Mouse (Mus musculus) CH12.LX (cell line): ENCODE measurements around the gene Lamc3. TPM values are rescaled to one million over a fixed set of nuclear protein-coding genes. Genes with fewer than 3 reads are reported as not detected.

Source experiments
- DNase-seq: peaks from one replicate; pipeline ENCODE4 v3.0.0-alpha.2; 2013; ENCODE audit errors: extremely low read depth
- H3K27ac ChIP-seq: 2 replicates; pipeline ENCODE4 v1.5.1; 2012; ENCODE audit warnings: low read depth, mild to moderate bottlenecking, control low read depth, moderate library complexity; ENCODE audit not compliant: insufficient read depth
- H3K27me3 ChIP-seq: replicated peaks from 2 replicates; pipeline ENCODE3; 2012; ENCODE audit warnings: inconsistent platforms
- H3K36me3 ChIP-seq, 2 experiments: replicated peaks in 1 of 2; 2 replicates each; pipeline versions ENCODE3 to v1.6.1; 2012; ENCODE audit warnings: inconsistent platforms in 1 of 2, low read length in 1 of 2, mild to moderate bottlenecking in 1 of 2, mixed read lengths in 1 of 2, moderate library complexity in 1 of 2; ENCODE audit not compliant: control insufficient read depth in 1 of 2, insufficient read depth in 1 of 2
- H3K4me1 ChIP-seq, 2 experiments: 2 replicates each; pipeline ENCODE4 v1.6.1; 2012; ENCODE audit warnings: inconsistent platforms in 1 of 2, moderate library complexity in 1 of 2; ENCODE audit not compliant: insufficient read depth in 2 of 2, control insufficient read depth in 1 of 2
- H3K4me2 ChIP-seq: 2 replicates; pipeline ENCODE4 v1.6.1; 2012; ENCODE audit warnings: low read depth, mild to moderate bottlenecking, control low read depth; ENCODE audit not compliant: poor library complexity, insufficient read depth, severe bottlenecking
- H3K4me3 ChIP-seq, 3 experiments: fragments of 150-350 bp in 1 of 3; sonication (generic) in 1 of 3; replicated peaks in 1 of 3; 2 replicates each; pipeline versions ENCODE3 to v1.5.1; 2011 to 2012; ENCODE audit warnings: low read depth in 2 of 3, low read length in 2 of 3, mild to moderate bottlenecking in 2 of 3, moderate library complexity in 2 of 3, control low read depth in 1 of 3, improper control_type of control experiment in 1 of 3, inconsistent platforms in 1 of 3, mixed read lengths in 1 of 3; ENCODE audit not compliant: poor library complexity in 1 of 3
- H3K79me2 ChIP-seq: replicated peaks from 2 replicates; pipeline ENCODE4 v1.6.1; 2012; ENCODE audit warnings: mild to moderate bottlenecking, moderate library complexity; ENCODE audit not compliant: control insufficient read depth, poor library complexity, insufficient read depth, severe bottlenecking; ENCODE audit errors: extremely low read depth
- H3K9ac ChIP-seq: 2 replicates; pipeline ENCODE4 v1.6.1; 2012; ENCODE audit warnings: low read depth, mild to moderate bottlenecking, control low read depth, moderate library complexity; ENCODE audit not compliant: insufficient read depth
- H3K9me3 ChIP-seq: replicated peaks from 2 replicates; pipeline ENCODE3; 2012; ENCODE audit warnings: low read length, inconsistent platforms, mixed read lengths
- CTCF ChIP-seq, 2 experiments: IDR thresholded peaks in 1 of 2; conservative IDR thresholded peaks in 1 of 2; 2 replicates each; pipeline ENCODE4 v1.5.1; 2011 to 2012; ENCODE audit warnings: low read depth in 2 of 2, low read length in 2 of 2, improper control_type of control experiment in 1 of 2, inconsistent platforms in 1 of 2, mild to moderate bottlenecking in 1 of 2, moderate library complexity in 1 of 2
- E2F4 ChIP-seq: IDR thresholded peaks from 2 replicates; pipeline ENCODE4 v1.6.1; 2011; ENCODE audit warnings: low read depth, low read length, improper control_type of control experiment; ENCODE audit not compliant: insufficient replicate concordance
- ELF1 ChIP-seq: IDR thresholded peaks from 2 replicates; pipeline ENCODE4 v1.6.1; 2014; ENCODE audit warnings: low read depth, mild to moderate bottlenecking, inconsistent platforms, low read length, improper control_type of control experiment
- EP300 ChIP-seq: IDR thresholded peaks from 2 replicates; pipeline ENCODE4 v1.6.1; 2011; ENCODE audit warnings: low read length, improper control_type of control experiment
- GABPA ChIP-seq: IDR thresholded peaks from 2 replicates; pipeline ENCODE4 v1.6.1; 2012; ENCODE audit warnings: low read depth, low read length, improper control_type of control experiment, inconsistent platforms; ENCODE audit not compliant: insufficient replicate concordance
- HCFC1 ChIP-seq: IDR thresholded peaks from 2 replicates; pipeline ENCODE4 v1.6.1; 2012; ENCODE audit warnings: low read depth, mild to moderate bottlenecking, inconsistent platforms, low read length, improper control_type of control experiment
- IRF4 ChIP-seq: IDR thresholded peaks from 2 replicates; pipeline ENCODE4 v1.6.1; 2014; ENCODE audit warnings: low read depth, mild to moderate bottlenecking, inconsistent platforms, low read length, improper control_type of control experiment
- JUN ChIP-seq: IDR thresholded peaks from 2 replicates; pipeline ENCODE4 v1.6.1; 2011; ENCODE audit warnings: low read depth, mild to moderate bottlenecking, low read length, improper control_type of control experiment, moderate library complexity; ENCODE audit not compliant: insufficient read depth
- MAFK ChIP-seq: IDR thresholded peaks from 2 replicates; pipeline ENCODE4 v1.6.1; 2011; ENCODE audit warnings: low read length, improper control_type of control experiment; ENCODE audit not compliant: insufficient replicate concordance
- MAX ChIP-seq: IDR thresholded peaks from 2 replicates; pipeline ENCODE4 v1.6.1; 2011; ENCODE audit warnings: low read length, improper control_type of control experiment
- MAZ ChIP-seq: IDR thresholded peaks from 2 replicates; pipeline ENCODE4 v1.6.1; 2012; ENCODE audit warnings: low read depth, mild to moderate bottlenecking, inconsistent platforms, low read length, improper control_type of control experiment, moderate library complexity
- MXI1 ChIP-seq: IDR thresholded peaks from 2 replicates; pipeline ENCODE4 v1.6.1; 2011; ENCODE audit warnings: mild to moderate bottlenecking, low read depth, low read length, improper control_type of control experiment
- NELFE ChIP-seq: IDR thresholded peaks from 2 replicates; pipeline ENCODE4 v1.6.1; 2011; ENCODE audit warnings: low read depth, low read length, improper control_type of control experiment
- PAX5 ChIP-seq: IDR thresholded peaks from 2 replicates; pipeline ENCODE4 v1.6.1; 2012; ENCODE audit warnings: low read length, inconsistent platforms, mixed read lengths
- POLR2A ChIP-seq: IDR thresholded peaks from 2 replicates; pipeline ENCODE4 v1.6.1; 2011; ENCODE audit warnings: low read depth, mild to moderate bottlenecking, improper control_type of control experiment, low read length
- POLR2AphosphoS2 ChIP-seq: IDR thresholded peaks from 2 replicates; pipeline ENCODE4 v1.6.1; 2011; ENCODE audit warnings: low read depth, low read length, improper control_type of control experiment
- RAD21 ChIP-seq: IDR thresholded peaks from 2 replicates; pipeline ENCODE4 v1.6.1; 2011; ENCODE audit warnings: low read depth, mild to moderate bottlenecking, low read length, improper control_type of control experiment, moderate library complexity
- UBTF ChIP-seq: IDR thresholded peaks from 2 replicates; pipeline ENCODE4 v1.6.1; 2012; ENCODE audit warnings: low read depth, mild to moderate bottlenecking, inconsistent platforms, low read length, improper control_type of control experiment, moderate library complexity
- USF2 ChIP-seq: conservative IDR thresholded peaks from 2 replicates; pipeline ENCODE4 v1.6.1; 2011; ENCODE audit warnings: low read depth, low read length, improper control_type of control experiment
- ZC3H11A ChIP-seq: IDR thresholded peaks from 2 replicates; pipeline ENCODE4 v1.6.1; 2012; ENCODE audit warnings: low read depth, mild to moderate bottlenecking, inconsistent platforms, low read length, improper control_type of control experiment
- ZNF384 ChIP-seq: IDR thresholded peaks from 2 replicates; pipeline ENCODE4 v1.6.1; 2012; ENCODE audit warnings: low read depth, low read length, improper control_type of control experiment, inconsistent platforms
- dilution Hi-C: fragments of 300-500 bp; cut with MboI; formaldehyde crosslinking; loops from 2 replicates; pipeline ENCODE4 v1.14.3; 2020; ENCODE audit warnings: low sequenced_read_pairs; ENCODE audit not compliant: extremely low pct_unique_long_range_greater_than_20kb, extremely low pct_ligation_motif_present
- in situ Hi-C: fragments of 300-500 bp; cut with MboI; formaldehyde crosslinking; loops from 3 replicates; pipeline ENCODE4 v1.14.3; 2019; ENCODE audit warnings: low sequenced_read_pairs, low pct_ligation_motif_present, low pct_unique_long_range_greater_than_20kb, mixed read lengths
- polyA plus RNA-seq: library from polyadenylated mRNA; unstranded; fragments of >175 nt; gene quantifications from 2 replicates; pipeline ENCODE4 v1.2.1, GENCODE M21; 2012; ENCODE audit warnings: low read depth; ENCODE audit not compliant: insufficient read length
- total RNA-seq, 2 experiments: library from RNA; depleted of rRNA; stranded (reverse); fragments of 300-350 nt in 1 of 2; fragments of >200 nt in 1 of 2; gene quantifications; 2 replicates each; pipeline ENCODE4 v1.2.3; 2012 to 2014

The Lamc3 gene
- total and polyA plus RNA-seq, 3 experiments: not detected

GRCm38 (mm10) chr2:31857180-31857579 lies 29.9 kb upstream of the Lamc3 start:
- Histone ChIP-seq H3K4me2 (no peak overlapping the region), H3K36me3 (no peaks in the 10 kb centered on the region), H3K79me2 (no peaks in the 10 kb centered on the region), H3K9me3 (no peaks in the 10 kb centered on the region), H3K4me3 (no peak overlapping the region), H3K27me3 (peaks cover 92% of the 10 kb centered on the region), H3K4me1 (peaks cover 0 to 8% of the 10 kb centered on the region in 2 experiments; a peak in 2 of 4 replicates), H3K27ac (no peak overlapping the region), H3K9ac (no peak overlapping the region)
- in situ Hi-C loops: no loop called here
- dilution Hi-C loops: no loop called here
- DNase-seq: no peak
- TF ChIP-seq MAX: no peak
- TF ChIP-seq E2F4: no peak
- no peak for TF ChIP-seq GABPA
- no peak for TF ChIP-seq EP300
- no peak for TF ChIP-seq POLR2A
- no peak for TF ChIP-seq UBTF
- TF ChIP-seq PAX5: no peak
- TF ChIP-seq ELF1: no peak
- no peak for TF ChIP-seq CTCF (conservative IDR thresholded peaks at IDR 0.05 in 1 of 2, IDR thresholded peaks at IDR 0.05 in 1 of 2; ENCODE audit: low read depth in 2 of 2, low read length in 2 of 2)
- no peak for TF ChIP-seq USF2
- TF ChIP-seq IRF4: no peak
- TF ChIP-seq HCFC1: no peak
- TF ChIP-seq MXI1: no peak
- no peak for TF ChIP-seq RAD21

DNA sequence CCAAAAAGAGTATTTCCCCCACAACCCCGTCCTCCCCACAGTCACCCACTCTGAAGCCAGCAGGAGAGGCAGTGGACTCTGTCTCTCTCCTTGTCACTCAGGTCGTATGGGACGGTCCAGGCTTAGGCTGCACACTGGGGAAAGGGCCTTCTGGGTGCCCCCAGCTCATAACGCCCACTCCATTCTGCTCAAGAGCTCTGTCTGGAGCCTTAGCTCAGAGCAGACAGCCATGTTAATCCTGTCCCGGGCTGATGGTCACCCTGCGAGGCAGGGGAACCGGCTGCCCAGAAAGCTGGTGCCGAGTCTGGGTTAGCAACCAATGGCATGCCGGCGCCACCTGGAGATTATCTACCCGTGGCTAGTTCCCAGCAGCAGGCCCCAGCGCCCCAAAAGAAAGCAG lies 28.6 kb upstream of the Lamc3 start:
- no peaks in the 10 kb centered on the region for H3K36me3 ChIP-seq
- in situ Hi-C loops (no loop called here), dilution Hi-C loops (no loop called here)
- H3K4me1 ChIP-seq: peaks cover 0 to 8% of the 10 kb centered on the region in 2 experiments; a peak in 2 of 4 replicates
- no peak overlapping the region for H3K4me3 ChIP-seq
- H3K4me2 ChIP-seq: no peak overlapping the region
- H3K9me3 ChIP-seq: no peaks in the 10 kb centered on the region
- no peak overlapping the region for H3K27ac ChIP-seq
- no peak for DNase-seq
- H3K27me3 ChIP-seq: peaks cover 99% of the 10 kb centered on the region
- no peak overlapping the region for H3K9ac ChIP-seq
- no peak for TF ChIP-seq RAD21
- no peak for TF ChIP-seq POLR2A
- no peak for TF ChIP-seq GABPA
- TF ChIP-seq JUN: no peak
- TF ChIP-seq ZNF384: no peak
- no peak for TF ChIP-seq MAFK
- no peak for TF ChIP-seq ZC3H11A
- TF ChIP-seq E2F4: no peak
- TF ChIP-seq MAZ: no peak
- TF ChIP-seq EP300: no peak
- TF ChIP-seq POLR2AphosphoS2: no peak
- TF ChIP-seq NELFE: no peak
- no peak for TF ChIP-seq MXI1
- no peak for TF ChIP-seq HCFC1
- TF ChIP-seq MAX: no peak
- H3K79me2 ChIP-seq: no peaks in the 10 kb centered on the region
